Mouse (Mus musculus): ENCODE measurements at regions not wholly inside any gene's neighbourhood (a gene's known extent, or its start where the extent isn't known, plus 50 kb on each side); places are given as distances from the start of the nearest gene placed in this dataset.

GRCm38 (mm10) chr15:59716872-59717271 lies 299.5 kb downstream of the 4933412E24Rik start:
- no peaks in the 10 kb centered on the region for H3K36me3 ChIP-seq (ENCODE audit: control insufficient read depth, insufficient read depth)
- H3K27me3 ChIP-seq (ENCODE audit: control insufficient read depth, insufficient read depth, insufficient read length), result no peaks in the 10 kb centered on the region
- no peak overlapping the region for H3K4me3 ChIP-seq
- no peak overlapping the region for H3K4me2 ChIP-seq (ENCODE audit: low read depth)
- TF ChIP-seq TCF3 (IDR thresholded peaks at IDR 0.05; ENCODE audit: insufficient read length, low read depth), result no peak
- TF ChIP-seq POLR2A (IDR thresholded peaks at IDR 0.05; ENCODE audit: insufficient read length, low read depth), result no peak
- TF ChIP-seq REST (IDR thresholded peaks at IDR 0.05; ENCODE audit: insufficient read depth, insufficient read length), result no peak
- TF ChIP-seq USF1 (IDR thresholded peaks at IDR 0.05; ENCODE audit: low read depth), result no peak
- TF ChIP-seq MAX (IDR thresholded peaks at IDR 0.05; ENCODE audit: low read depth), result no peak
- no peak for TF ChIP-seq TCF12 (IDR thresholded peaks at IDR 0.05; ENCODE audit: insufficient read depth, poor library complexity, severe bottlenecking)
- TF ChIP-seq MYOD1 (IDR thresholded peaks at IDR 0.05; ENCODE audit: control insufficient read depth in 1 of 3, insufficient read length in 2 of 3, low read depth in 2 of 3), result no peak
- no peak for TF ChIP-seq MYOG (IDR thresholded peaks at IDR 0.05; ENCODE audit: control insufficient read depth in 1 of 3, insufficient read depth in 1 of 3, insufficient read length in 2 of 3, low read depth in 2 of 3)
- no peak for TF ChIP-seq E2F4 (IDR thresholded peaks at IDR 0.05; ENCODE audit: insufficient read depth)
- no peak for TF ChIP-seq SRF (IDR thresholded peaks at IDR 0.05; ENCODE audit: control insufficient read depth, insufficient read length, low read depth)
- TF ChIP-seq CEBPB (IDR thresholded peaks at IDR 0.05; ENCODE audit: insufficient read depth, poor library complexity, severe bottlenecking), result no peak
- TF ChIP-seq POLR2AphosphoS2 (IDR thresholded peaks at IDR 0.05; ENCODE audit: insufficient read length, low read depth), result no peak
- H3ac ChIP-seq (ENCODE audit: control insufficient read depth, insufficient read length), result no peak overlapping the region
- no peaks in the 10 kb centered on the region for H3K79me2 ChIP-seq (ENCODE audit: control insufficient read depth, insufficient read depth)

DNA sequence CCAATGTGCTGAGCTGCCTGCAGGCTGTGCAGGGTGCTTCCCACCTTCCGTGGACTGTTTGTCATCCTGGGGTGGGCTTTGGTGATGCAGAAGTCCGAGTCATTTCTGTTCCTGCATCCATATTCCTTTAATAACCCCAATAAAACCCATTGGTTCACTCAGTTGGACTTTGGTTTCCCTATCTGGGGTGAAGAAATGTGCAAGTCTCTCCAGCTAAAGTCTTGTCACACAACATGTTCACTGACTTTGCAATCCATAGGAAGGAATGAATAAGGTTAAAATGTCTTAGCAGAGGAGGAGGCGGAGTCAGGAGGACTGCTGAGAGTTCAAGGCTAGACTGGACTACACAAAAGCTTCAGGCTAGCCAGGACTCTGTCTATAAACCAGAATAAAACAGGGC lies 300.5 kb downstream of the 4933412E24Rik start:
- no peaks in the 10 kb centered on the region for H3K79me2 ChIP-seq (ENCODE audit: control insufficient read depth, insufficient read depth)
- no peaks in the 10 kb centered on the region for H3K27me3 ChIP-seq (ENCODE audit: control insufficient read depth, insufficient read depth, insufficient read length)
- H3K36me3 ChIP-seq (ENCODE audit: control insufficient read depth, insufficient read depth), result no peaks in the 10 kb centered on the region
- TF ChIP-seq MAX (IDR thresholded peaks at IDR 0.05; ENCODE audit: low read depth) (no peak), MYOG (IDR thresholded peaks at IDR 0.05; ENCODE audit: control insufficient read depth in 1 of 3, insufficient read depth in 1 of 3, insufficient read length in 2 of 3, low read depth in 2 of 3) (no peak), CEBPB (IDR thresholded peaks at IDR 0.05; ENCODE audit: insufficient read depth, poor library complexity, severe bottlenecking) (no peak), SRF (IDR thresholded peaks at IDR 0.05; ENCODE audit: control insufficient read depth, insufficient read length, low read depth) (no peak), REST (IDR thresholded peaks at IDR 0.05; ENCODE audit: insufficient read depth, insufficient read length) (no peak), POLR2AphosphoS2 (IDR thresholded peaks at IDR 0.05; ENCODE audit: insufficient read length, low read depth) (no peak), TCF3 (IDR thresholded peaks at IDR 0.05; ENCODE audit: insufficient read length, low read depth) (no peak), POLR2A (IDR thresholded peaks at IDR 0.05; ENCODE audit: insufficient read length, low read depth) (no peak), MYOD1 (IDR thresholded peaks at IDR 0.05; ENCODE audit: control insufficient read depth in 1 of 3, insufficient read length in 2 of 3, low read depth in 2 of 3) (no peak), USF1 (IDR thresholded peaks at IDR 0.05; ENCODE audit: low read depth) (no peak), E2F4 (IDR thresholded peaks at IDR 0.05; ENCODE audit: insufficient read depth) (no peak), TCF12 (IDR thresholded peaks at IDR 0.05; ENCODE audit: insufficient read depth, poor library complexity, severe bottlenecking) (no peak)
- H3K4me3 ChIP-seq, result no peak overlapping the region
- H3K4me2 ChIP-seq (ENCODE audit: low read depth), result no peak overlapping the region
- no peak overlapping the region for H3ac ChIP-seq (ENCODE audit: control insufficient read depth, insufficient read length)

DNA sequence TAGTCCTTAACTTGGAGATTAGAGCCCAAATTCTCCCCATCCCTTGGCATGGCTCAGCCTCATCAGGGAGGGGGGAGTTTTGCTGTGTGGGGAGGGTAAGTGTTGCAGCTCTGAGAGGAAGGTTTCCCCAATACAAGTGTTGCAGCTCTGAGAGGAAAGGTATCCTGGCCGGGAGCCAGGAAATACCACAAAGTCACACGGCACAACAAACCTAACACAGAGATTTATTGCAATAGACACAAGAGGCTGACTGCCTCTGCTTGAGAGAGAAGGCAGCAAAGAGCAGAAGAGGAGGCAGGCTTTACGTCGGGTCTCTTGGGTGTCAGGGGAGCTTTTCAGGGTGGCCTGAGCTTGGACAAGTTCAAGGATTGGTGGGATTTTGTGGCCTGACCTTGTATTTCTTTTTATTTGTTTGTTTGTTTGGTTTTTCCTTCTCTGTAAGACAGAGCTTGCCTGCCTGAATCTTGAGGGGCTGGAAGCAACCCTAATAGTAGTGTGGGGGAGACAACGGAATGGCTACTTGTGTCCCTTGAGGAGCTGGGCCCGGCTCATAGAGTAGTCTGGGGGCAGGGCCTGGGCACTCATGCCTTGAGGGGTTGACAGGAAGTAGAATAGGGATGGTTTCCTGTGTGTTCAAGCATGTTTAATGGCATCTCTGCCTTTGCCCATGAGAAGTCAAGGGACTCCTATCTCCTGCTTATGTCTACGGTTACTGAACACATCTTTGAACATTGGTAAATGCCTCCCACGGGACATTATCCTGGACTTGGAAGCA lies 302.3 kb downstream of the 4933412E24Rik start:
- Histone ChIP-seq H3K79me2 (ENCODE audit: control insufficient read depth, insufficient read depth) (no peaks in the 10 kb centered on the region), H3ac (ENCODE audit: control insufficient read depth, insufficient read length) (no peak overlapping the region), H3K27me3 (ENCODE audit: control insufficient read depth, insufficient read depth, insufficient read length) (no peaks in the 10 kb centered on the region), H3K4me3 (no peak overlapping the region), H3K4me2 (ENCODE audit: low read depth) (no peak overlapping the region), H3K36me3 (ENCODE audit: control insufficient read depth, insufficient read depth) (no peaks in the 10 kb centered on the region)
- TF ChIP-seq REST (IDR thresholded peaks at IDR 0.05; ENCODE audit: insufficient read depth, insufficient read length), result no peak
- TF ChIP-seq E2F4 (IDR thresholded peaks at IDR 0.05; ENCODE audit: insufficient read depth), result no peak
- TF ChIP-seq MAX (IDR thresholded peaks at IDR 0.05; ENCODE audit: low read depth), result no peak
- TF ChIP-seq MYOG (IDR thresholded peaks at IDR 0.05; ENCODE audit: control insufficient read depth in 1 of 3, insufficient read depth in 1 of 3, insufficient read length in 2 of 3, low read depth in 2 of 3), result no peak
- TF ChIP-seq POLR2A (IDR thresholded peaks at IDR 0.05; ENCODE audit: insufficient read length, low read depth), result no peak
- no peak for TF ChIP-seq USF1 (IDR thresholded peaks at IDR 0.05; ENCODE audit: low read depth)
- TF ChIP-seq TCF12 (IDR thresholded peaks at IDR 0.05; ENCODE audit: insufficient read depth, poor library complexity, severe bottlenecking), result no peak
- no peak for TF ChIP-seq TCF3 (IDR thresholded peaks at IDR 0.05; ENCODE audit: insufficient read length, low read depth)
- TF ChIP-seq POLR2AphosphoS2 (IDR thresholded peaks at IDR 0.05; ENCODE audit: insufficient read length, low read depth), result no peak
- TF ChIP-seq SRF (IDR thresholded peaks at IDR 0.05; ENCODE audit: control insufficient read depth, insufficient read length, low read depth), result no peak
- no peak for TF ChIP-seq CEBPB (IDR thresholded peaks at IDR 0.05; ENCODE audit: insufficient read depth, poor library complexity, severe bottlenecking)
- TF ChIP-seq MYOD1 (IDR thresholded peaks at IDR 0.05; ENCODE audit: control insufficient read depth in 1 of 3, insufficient read length in 2 of 3, low read depth in 2 of 3), result no peak

- H3K4me2 ChIP-seq (ENCODE audit: low read depth), result no peak overlapping the region
- H3K36me3 ChIP-seq (ENCODE audit: control insufficient read depth, insufficient read depth), result no peaks in the 10 kb centered on the region
- no peaks in the 10 kb centered on the region for H3K79me2 ChIP-seq (ENCODE audit: control insufficient read depth, insufficient read depth)
- no peaks in the 10 kb centered on the region for H3K27me3 ChIP-seq (ENCODE audit: control insufficient read depth, insufficient read depth, insufficient read length)
- no peak overlapping the region for H3K4me3 ChIP-seq
- TF ChIP-seq POLR2AphosphoS2 (IDR thresholded peaks at IDR 0.05; ENCODE audit: insufficient read length, low read depth) (no peak), USF1 (IDR thresholded peaks at IDR 0.05; ENCODE audit: low read depth) (no peak), MAX (IDR thresholded peaks at IDR 0.05; ENCODE audit: low read depth) (no peak)
- no peak overlapping the region for H3ac ChIP-seq (ENCODE audit: control insufficient read depth, insufficient read length)
Measured at GRCm38 (mm10) chr15:59712077-59712752, 304.2 kb downstream of the 4933412E24Rik start.

Data from myocyte (in vitro differentiated cells).